Mouse (Mus musculus) CD8-positive naive resting alpha-beta T cell, adult 57 days (primary cell): ENCODE data around the gene Scgb3a1. TPM values are rescaled to one million over a fixed set of nuclear protein-coding genes. Genes with fewer than 3 reads are reported as not detected.

Experiments used
- total RNA-seq: library from RNA; stranded (reverse); gene quantifications from one replicate; pipeline ENCODE4 v1.2.4, GENCODE M21; 2023

The Scgb3a1 gene
- not detected for total RNA-seq

DNA sequence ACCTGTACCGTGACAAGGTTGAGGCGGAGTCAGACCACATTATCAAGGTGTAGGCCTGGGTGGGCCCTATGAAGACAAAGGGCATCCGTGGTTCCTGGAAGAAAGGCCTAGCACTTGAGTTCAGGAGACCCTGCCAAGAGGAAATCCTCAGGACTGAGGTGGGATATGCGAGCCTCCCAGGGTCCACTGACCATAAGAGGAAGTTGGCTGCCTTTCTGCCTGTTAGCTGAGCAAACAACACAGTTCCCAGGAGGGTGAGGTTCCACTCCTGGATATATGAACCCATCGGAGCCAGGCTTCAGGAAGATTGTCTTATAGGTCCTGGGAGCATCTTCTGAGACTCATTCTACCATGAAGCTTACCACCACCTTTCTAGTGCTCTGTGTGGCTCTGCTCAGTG, at the start of gene Scgb3a1:
Gene Scgb3a1 (plus strand): TSS at position 301 of the 400 bp plus-strand sequence.

DNA sequence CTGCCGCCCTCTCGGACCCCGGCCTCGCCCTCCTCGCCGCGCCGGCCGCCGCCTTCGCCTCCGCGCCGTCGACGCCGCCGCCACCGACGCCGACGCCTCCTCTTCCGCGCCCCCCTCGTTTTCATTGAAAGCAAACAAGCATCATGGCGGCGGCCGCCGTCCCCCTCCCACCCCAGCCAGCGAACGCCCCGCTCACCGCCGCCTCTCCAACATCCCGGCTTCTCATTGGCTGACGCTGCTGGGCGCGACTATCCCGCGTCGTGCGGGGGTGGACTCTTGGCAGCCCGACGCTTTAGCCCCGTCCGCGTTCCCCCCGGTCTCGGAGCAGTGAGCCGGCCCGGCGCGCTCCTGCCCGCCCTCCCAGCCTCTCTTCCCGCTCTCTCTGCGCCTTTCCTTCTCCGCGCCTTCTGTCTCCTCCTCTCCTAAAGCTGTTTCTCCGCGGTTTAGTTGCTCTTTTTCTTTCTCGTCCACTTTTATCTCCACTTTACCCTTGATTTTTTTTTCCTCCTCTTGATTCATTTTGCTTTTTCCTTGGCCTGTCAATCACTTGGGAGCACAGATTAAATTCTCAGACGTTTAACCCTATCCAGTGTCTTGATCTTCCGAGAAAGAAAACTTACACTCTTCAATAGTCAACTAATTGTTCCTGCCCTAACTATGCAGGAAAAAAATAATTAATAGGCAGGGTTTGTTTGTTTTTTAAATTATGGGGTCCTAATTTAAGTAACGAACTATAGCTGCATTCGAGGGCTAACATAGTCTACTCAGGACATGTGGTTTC, 49.3 kb downstream of the Scgb3a1 start, which contains the start of gene Cnot6:
Gene Cnot6 (minus strand): TSS at position 169 of the 781 bp plus-strand sequence.

Other genes with a start within 250 kb of the Scgb3a1 start
- gene Olfr1389, start 240.5 kb upstream of the Scgb3a1 start, total RNA-seq, result not detected
- not detected for gene Olfr1388, start 227.0 kb upstream of the Scgb3a1 start, total RNA-seq
- gene Olfr1387, start 208.3 kb upstream of the Scgb3a1 start, total RNA-seq, result not detected
- not detected for gene Olfr1386, start 198.6 kb upstream of the Scgb3a1 start, total RNA-seq
- not detected for gene Olfr1385, start 174.5 kb upstream of the Scgb3a1 start, total RNA-seq
- gene Olfr1384, start 156.9 kb upstream of the Scgb3a1 start, total RNA-seq, result not detected
- gene Olfr1383, start 144.0 kb upstream of the Scgb3a1 start, total RNA-seq, result not detected
- gene Olfr1382, start 135.4 kb upstream of the Scgb3a1 start, total RNA-seq, result not detected
- not detected for gene Olfr1381, start 120.2 kb upstream of the Scgb3a1 start, total RNA-seq
- gene Olfr1380, start 106.7 kb upstream of the Scgb3a1 start, total RNA-seq, result not detected
- gene Flt4, start 54.3 kb upstream of the Scgb3a1 start, total RNA-seq, result not detected
- gene Cnot6, start 49.1 kb downstream of the Scgb3a1 start, total RNA-seq, result 71.9 TPM
- 0.21 TPM for gene Gfpt2, start 130.6 kb downstream of the Scgb3a1 start, total RNA-seq
- gene Mapk9, start 183.1 kb downstream of the Scgb3a1 start, total RNA-seq, result 46.1 TPM
- gene Rasgef1c, start 238.2 kb downstream of the Scgb3a1 start, total RNA-seq, result not detected